Mouse (Mus musculus): ENCODE data around the gene Kpna1.
"Not testable (repeated sequence)": the region's sequence is repeated elsewhere in the genome, so short reads cannot be mapped to it uniquely, and the experiment has no call there.

GRCm38 (mm10) chr16:36062534-36062933, 84.0 kb downstream of the Kpna1 start:
- not testable (repeated sequence) for TF ChIP-seq EP300 (IDR thresholded peaks at IDR 0.05; ENCODE audit: insufficient read depth, low read depth, low read length); CTCF (IDR thresholded peaks at IDR 0.05)
